Mouse (Mus musculus) v-Abl transformed pro-B cells (cell line): Measurements from ENCODE around the gene Pdyn.

Source experiments
- in situ Hi-C, 2 experiments: fragments of 400-800 bp; cut with MboI; formaldehyde crosslinking; loops; one replicate each; pipeline ENCODE4 v1.15.1; 2025; ENCODE audit not compliant: unreplicated experiment in 2 of 2

Pdyn gene

DNA sequence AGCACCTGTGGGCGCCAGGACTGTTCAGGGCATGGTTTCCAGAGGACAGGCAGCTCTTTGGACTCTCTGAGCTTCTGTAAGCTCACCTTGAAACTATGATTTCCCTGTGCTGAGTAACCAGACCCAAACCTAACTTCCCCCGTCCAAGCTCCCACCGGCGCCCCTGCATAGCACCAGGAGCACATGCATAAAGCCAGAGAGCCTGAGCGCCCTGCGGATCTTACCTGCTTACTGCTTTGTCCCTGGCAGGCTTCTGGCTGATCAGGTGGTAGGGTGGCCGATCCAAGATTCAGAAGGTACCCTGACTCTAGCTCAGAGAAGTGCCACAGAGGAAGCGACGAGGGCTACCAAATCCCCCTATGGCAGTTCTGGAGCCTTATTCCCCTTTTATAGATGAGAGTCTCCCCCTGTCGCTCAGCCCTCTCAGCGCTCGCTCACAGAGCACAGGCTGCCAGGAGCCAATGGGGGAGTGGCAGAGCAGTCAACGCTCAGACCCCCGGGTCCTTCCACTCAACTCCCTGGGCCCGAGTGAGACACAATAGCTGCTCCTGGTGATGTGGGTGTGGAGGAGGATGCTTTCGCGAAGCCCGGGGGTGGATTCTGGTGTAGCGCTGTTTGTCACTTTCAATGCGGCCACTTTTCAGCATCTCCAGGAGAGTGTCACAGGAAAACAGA is at the start of gene Pdyn:
TSS of gene Pdyn (minus strand) at position 361 of the 675 bp plus-strand sequence.
- in situ Hi-C loops = no loop called here

DNA sequence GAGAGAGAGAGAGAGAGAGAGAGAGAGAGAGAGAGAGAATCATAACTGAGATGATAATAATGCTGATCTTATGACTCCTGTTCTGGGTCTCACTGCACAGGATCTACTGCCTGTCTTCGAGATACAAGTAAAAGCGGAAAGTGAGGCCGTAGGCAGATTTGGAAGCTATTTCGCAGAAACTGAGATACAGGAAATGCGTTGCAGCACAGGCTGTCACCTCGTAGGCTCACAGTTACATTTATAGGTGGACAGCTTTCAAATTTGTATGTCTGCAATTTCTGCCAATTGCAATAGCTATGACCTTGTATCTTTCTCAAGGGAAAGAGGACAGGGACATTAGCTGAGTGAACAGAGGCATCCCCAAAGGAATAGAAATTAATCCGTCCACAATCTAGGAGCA is 42.4 kb upstream of the Pdyn start:
- in situ Hi-C loops = no loop called here

DNA sequence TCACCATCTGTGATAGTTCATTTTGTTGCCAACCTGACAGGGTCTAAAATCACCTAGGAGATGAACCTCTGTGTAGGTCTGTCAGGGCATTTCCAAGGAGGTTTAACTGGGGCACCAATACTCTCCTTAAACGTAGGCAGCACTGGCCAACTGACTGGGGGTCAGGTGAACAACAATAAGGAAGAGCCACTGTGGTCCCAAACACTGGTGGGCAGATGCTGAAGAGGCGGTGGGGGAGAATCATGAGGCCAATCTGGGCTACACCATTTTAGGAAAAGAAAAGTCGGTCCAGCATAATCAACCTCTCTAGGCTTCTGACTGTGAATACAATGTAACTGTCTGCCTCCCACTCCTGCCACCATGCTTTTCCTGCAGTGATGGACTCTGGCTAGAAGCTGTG is 40.9 kb upstream of the Pdyn start:
- in situ Hi-C loops = no loop called here

DNA sequence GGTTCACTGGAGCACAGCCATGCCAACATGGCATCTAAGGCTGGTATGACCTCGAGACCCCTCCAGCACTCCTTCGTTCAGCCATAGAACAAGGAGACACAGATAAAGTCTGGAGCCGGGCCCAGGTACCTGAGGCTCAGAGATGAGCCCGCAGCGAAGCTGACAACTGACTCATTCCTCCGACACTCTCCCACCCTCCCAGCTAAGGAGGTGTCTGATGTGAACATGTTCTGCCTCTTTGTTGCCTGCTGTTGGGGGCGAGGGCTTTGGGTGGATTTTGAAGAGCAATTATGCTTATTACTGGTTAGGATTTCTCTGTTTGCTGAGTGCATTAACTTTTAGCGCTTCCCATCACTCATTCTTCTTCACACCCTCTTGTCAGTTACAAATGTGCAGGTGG is 34.4 kb upstream of the Pdyn start:
- in situ Hi-C loops = no loop called here

DNA sequence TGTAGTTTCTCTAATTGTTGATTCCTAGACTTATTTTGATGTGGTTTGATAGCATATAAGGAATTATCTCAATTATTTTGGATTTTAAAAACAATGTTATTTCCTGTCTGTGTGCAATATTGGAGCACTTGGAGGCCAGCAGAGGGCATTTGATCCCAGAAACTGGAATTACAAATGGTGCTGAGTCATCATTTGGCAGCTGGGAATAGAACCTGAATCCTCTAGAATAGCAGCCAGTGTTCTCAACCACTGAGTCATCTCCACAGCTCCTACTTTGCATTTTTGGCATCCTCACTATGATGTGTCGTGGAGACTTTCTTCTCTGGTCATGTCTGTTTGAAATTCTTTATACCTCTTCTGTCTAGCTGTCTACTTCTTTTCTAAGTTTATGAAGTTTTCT is 30.0 kb upstream of the Pdyn start:
- in situ Hi-C loops = no loop called here

DNA sequence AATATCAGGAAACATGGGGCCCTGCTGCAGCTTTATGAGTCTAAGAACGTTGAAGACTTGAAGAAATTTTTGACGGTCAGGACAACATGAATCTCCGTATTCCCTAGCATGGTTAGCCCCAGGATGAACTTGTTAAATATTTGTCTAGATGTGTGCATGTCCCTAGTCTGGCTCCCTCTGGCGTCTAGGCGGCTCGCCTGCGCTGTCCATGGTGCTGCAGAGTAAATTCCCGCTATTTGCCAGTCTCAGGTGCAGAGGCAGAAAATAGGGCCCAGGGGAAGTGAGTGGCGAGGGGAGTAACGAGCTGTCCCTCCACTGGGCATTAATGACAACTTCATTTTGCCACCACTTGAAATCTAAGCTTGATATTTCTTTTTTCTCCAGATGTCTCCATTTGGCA is 16.0 kb upstream of the Pdyn start:
- in situ Hi-C loops = no loop called here

DNA sequence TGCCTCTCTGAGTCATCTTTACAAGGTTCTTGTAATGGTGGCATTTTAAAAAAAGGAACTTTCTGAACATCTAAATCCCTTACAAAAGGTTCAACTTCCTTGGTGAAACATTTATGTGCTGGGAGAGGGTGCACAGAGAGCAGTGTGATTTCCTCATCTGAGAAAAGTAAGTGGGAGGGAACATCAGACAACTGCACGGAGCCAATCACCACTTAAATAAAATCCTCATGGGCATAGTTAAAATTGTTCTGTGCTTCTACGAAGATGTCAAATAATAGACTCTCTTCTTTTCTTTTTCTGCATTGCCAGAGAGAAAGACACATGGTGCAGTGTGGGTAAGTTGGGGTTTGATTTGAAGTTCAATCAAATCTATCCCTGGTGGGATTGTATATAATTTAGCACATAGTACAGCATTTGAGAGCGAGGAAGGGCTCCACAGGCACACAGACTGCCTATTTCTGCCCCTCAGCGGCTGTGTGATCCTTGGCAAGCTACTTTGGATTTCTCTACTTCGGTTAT is 13.4 kb upstream of the Pdyn start:
- in situ Hi-C loops = no loop called here

DNA sequence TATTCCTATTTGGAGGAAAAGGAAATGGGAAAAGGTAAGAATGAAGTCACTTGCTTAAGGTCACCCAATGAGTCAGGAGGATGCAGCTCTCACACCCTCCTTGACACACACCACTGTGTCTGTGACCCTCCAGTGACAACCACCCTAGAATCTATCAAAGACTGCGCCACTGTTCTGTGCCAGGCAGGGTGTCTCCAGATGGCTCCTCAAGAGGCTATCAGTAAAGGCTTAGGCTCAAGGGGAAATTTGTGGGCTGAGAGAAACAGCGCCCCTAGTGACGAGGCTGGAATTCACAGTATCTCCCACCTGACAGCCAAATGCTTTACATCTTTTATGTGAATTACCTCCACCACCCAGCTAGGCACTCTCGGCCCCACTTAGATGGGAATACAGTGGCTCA is 3.6 kb downstream of the Pdyn start:
- in situ Hi-C loops = no loop called here

DNA sequence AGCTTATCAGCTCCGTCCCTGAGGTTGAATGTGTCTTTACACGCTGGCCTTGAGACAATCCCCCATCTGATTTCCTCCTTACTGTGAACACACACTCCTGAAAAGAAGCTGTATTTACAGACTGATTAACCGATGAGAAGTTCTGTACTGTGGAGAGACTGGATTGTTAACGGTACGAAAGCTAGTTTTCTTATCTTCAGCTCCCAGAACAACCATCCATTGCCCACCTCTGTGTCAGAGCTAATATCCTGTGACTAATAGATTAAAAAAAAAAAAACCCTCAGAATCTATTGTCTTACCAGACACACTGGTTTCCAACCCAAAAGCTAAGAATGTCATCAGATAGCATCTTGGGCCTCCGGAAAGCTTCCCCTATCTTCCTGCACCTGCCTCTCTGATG is 5.3 kb downstream of the Pdyn start:
- in situ Hi-C loops = no loop called here

DNA sequence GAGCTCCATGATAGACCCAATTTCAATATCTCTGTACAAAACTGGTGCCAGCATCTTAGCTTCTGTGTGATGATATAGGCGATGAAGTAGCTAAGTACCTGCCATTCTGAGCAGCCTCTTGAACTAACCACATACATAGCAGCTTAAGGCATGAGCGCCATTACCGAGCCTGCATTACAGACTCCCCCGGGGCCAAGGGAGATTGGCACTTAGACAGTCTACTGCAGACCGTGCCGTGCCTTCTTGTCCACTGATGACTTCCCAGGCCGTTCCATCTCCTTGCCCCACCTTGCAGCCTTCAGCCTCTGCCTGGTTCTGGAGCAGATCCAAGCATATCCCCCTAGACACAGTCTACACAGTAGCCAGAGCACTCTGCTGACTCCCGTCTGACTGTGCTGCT is 7.0 kb downstream of the Pdyn start:
- in situ Hi-C loops = no loop called here

DNA sequence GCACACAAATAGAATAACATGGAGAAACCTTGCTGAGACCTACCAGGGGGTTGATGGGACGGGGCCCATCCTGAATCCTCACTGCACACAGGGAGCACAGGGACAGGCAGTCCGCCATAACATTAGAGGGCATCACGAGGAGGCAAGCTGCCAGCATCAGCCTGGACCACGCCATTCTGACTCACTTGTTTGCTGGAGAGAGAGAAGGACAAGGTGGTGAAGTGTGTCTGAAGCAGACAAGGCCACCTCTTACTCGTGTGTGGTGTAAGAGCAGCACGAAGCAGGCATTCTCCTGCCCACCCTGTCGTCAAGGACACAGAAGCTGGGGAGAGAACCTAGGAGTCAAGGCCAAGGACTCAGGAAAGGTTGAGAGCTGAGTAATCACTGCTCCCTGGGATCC is 9.9 kb downstream of the Pdyn start:
- in situ Hi-C loops = no loop called here

DNA sequence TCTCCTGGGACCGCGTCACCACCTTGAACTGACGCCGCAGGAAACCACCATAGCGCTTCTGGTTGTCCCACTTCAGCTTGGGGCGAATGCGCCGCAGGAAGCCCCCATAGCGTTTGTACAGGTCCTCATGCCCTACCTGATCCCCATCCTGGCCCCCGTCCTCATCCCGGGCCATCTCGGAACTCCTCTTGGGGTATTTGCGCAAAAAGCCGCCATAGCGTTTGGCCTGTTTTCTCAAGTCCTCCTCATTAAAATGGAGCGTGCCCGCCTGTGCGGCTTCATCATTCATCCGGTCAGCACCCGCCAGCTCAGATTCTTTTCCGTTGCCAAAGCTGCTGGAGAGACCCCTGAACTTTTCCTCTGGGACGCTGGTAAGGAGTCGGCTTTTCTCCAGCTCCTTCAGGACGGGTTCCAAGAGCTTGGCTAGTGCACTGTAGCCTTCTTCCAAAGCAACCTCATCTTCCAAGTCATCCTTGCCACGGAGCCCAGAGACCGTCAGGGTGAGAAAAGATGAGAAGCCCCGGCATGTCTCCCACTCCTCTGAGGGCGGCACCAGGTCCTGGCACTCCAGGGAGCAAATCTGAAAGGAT is 11.5 kb downstream of the Pdyn start:
- in situ Hi-C loops = no loop called here

DNA sequence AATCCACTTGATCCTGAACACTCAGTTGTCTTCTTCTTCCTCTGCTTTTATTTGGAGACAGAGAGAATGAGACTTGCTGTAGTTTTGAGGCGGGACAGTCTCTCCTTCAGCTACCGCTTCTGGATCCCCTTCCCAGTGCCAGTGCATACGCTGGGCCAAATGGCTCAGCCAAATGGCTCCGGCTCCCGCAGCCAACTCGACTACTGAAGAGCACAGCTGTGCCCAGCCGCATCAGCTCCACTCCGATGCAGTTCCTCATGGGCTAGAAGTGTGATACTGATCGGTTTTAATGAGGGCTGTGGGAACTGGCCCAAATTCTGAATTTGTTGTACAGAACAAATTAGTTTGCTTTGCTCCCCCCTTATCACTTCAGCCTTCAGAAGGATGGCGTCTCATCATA is 12.7 kb downstream of the Pdyn start:
- in situ Hi-C loops = no loop called here

DNA sequence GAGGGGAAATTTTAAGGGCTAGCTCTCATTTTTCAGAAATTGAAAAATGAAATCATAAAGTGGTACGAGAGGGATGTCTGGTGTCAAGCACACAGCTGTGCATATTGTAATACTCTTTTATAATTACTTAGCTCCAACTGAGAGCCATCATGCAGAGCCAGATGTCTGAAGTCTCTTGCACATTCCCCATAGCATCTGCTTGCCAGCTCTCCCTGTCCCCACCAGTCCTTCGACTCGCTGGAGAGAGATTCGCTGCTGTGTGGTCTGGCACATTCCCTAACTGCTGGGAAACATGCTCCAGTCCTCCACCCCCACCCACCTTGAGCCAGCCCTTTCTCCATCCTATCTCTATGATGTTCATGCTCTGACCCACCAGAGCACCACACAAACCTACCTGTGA is 15.6 kb downstream of the Pdyn start:
- in situ Hi-C loops = no loop called here

DNA sequence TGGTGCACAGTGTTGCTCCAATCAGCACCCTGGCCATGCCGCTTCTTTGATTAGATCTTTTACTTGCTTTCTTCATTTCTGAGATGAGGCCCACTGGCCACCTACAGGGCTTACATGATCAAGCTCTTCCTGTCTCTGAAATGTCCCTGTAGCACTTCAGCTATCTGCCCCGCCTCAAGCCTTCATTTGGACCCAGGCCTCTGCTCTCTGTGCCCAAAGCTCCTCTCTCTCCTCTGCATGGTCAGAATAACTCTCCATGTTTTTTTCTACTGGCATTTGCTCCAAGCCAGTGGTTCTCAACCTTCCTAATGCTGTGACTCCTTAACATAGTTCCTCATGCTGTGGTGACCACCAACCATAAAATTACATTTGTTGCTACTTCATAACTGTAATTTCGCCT is 19.4 kb downstream of the Pdyn start:
- in situ Hi-C loops = no loop called here

DNA sequence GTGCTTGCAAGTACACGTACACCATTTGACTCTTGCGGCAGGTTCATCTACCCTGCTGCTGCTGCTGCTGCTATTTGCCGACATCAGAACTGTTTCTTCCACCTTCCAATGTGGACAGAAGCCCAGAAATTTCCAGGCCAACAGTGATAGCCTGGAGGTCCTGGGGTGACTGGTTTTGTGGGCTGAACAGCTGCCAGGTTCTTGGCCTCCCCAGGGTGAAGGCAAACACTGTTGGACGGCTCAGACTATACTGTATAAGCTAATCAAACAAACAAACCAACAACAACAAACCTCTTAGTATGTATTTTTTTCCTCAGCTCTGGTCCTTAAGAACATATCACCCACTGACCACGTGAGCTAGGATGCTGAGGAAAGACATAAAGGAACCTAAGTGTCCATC is 20.6 kb downstream of the Pdyn start:
- in situ Hi-C loops = loop anchor here in 1 of 2 experiments (5.0 kb wide), 1 partner anchor 568 kb away; no protein-coding TSS in a partner anchor

DNA sequence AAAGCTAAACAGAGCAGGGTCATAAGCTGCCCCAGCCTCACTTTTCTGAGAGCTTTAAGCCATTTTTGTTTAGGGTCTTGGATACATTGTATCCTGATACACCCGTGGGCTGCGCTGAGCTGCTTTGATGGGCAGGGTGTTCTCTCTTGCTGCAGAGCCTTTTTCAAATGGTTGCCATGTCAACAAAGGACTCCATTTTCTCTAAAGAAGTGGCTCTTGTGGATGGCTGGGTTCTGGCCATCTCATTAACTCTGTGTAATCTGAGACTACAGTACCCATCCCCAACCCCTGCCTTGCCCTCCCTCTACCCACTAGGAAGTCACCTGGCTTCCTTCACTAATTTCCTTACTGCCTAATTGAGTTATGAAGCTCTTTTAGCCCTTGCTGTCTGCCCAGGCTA is 22.0 kb downstream of the Pdyn start:
- in situ Hi-C loops = loop anchor here in 1 of 2 experiments (5.0 kb wide), 1 partner anchor 570 kb away; no protein-coding TSS in a partner anchor

DNA sequence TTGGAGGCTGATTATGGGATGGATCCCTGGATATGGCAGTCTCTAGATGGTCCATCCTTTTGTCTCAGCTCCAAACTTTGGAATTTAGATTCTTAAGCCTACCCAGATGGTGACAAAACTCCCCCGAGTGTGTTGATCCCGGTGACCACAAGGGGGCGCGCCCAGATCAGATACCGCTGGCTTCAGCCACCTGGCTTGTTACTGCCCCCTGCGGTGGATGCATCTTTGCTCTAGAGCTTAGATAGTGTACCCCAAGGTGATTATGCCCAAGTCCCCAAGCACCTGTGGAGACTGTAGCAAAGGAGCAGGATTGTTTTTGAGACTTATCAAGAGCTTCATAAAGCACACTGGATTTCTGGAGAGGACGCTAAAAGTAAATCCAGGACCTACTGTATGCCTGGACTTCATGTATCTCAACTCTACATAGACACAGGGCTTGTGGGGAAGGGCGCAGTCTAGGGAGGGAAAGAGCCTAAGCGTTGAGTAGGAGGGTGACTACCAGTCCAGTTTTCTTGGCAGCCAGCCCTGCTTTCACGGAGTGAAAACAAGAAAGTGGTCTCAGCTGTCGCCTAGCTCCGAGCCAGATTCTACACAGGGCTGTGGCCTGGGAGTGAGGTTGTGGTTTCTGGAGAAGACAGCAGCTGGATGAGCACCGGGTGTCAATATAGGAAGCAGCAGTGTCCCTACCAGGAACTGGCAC is 24.6 kb downstream of the Pdyn start:
- in situ Hi-C loops = loop anchor here (5.0 to 25.0 kb wide), 3 partner anchors 197 to 687 kb away; no protein-coding TSS in a partner anchor

DNA sequence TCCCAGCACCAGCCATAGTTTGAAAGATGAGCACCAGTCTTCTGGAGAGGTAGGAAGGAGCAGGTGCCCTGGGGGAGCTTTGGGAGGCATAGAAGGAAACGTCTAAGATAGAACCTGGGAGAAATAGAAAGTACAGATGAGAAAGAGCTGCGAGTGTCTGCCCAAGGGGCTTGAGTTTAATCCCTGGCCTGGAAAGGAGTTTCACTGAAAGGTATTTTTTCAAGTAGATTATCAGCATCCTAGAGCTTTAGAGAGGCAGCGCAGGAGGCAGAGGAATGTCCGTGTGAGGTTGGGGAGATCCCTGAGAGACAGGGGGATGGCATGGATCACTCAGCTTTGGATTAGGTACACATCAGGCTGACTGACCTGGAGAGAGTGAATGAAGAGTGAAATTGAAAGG is 27.7 kb downstream of the Pdyn start:
- in situ Hi-C loops = loop anchor here (5.0 to 25.0 kb wide), 3 partner anchors 200 to 690 kb away; no protein-coding TSS in a partner anchor

DNA sequence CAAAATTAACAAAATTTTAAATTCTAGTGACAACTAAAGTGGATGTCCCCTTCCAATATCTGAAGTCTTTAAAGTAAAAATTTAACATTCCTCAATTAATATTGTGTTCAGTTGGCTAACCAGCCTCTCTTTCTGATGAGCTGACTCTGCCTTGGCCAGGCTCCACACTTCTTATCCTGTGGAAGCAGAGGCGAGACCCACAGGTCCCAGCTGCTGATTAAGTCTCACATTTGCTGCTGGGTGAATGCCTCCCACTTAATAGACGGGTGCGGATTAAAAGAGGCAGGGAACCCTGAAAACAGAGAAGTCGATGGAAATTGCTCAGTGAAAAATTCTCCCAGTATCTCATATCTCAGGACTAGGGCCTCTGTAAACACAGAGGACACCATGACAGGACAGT is 37.2 kb downstream of the Pdyn start:
- in situ Hi-C loops = loop anchor here in 1 of 2 experiments (25.0 kb wide), 1 partner anchor 700 kb away; no protein-coding TSS in a partner anchor

DNA sequence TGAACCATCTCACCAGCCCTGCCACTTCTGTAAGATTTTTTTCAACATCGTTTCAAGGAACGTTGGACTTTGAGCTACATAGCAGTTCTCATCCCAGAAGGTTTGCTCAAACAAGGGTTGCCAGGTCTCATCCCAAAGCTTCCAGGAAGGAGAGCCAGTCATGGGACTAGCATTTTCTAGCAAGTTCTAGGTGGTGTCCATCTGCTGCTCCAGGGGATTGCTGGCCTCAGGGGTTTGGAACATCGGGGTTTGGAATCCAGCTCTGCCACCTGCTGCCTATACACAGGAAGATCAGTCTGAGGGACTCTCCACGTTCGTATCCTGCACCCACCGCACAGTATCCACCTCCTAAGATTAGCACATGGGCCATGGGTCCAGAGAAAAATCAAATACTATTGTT is 39.6 kb downstream of the Pdyn start:
- in situ Hi-C loops = loop anchor here in 1 of 2 experiments (25.0 kb wide), 1 partner anchor 702 kb away; no protein-coding TSS in a partner anchor
